Mouse (Mus musculus): ENCODE data around the gene Btg1. TPM values are rescaled to one million over a fixed set of nuclear protein-coding genes. Genes with fewer than 3 reads are reported as not detected.

Gene Btg1
- polyA plus RNA-seq, 1 experiment from 2014 or later: 48.8 TPM

- Histone ChIP-seq H3K4me3 (peak overlapping the region; percentile 93), H3K27ac (peak overlapping the region; percentile 90), H3K9me3 (replicated peaks) (no peaks in the 10 kb centered on the region), H3K4me1 (replicated peaks) (peaks cover 10% of the 10 kb centered on the region), H3K36me3 (no peaks in the 10 kb centered on the region), H3K27me3 (no peaks in the 10 kb centered on the region), H3K4me2 (peak overlapping the region; percentile 63), H3K9ac (peak overlapping the region; percentile 72)
- ATAC-seq (replicated peaks; ENCODE audit: insufficient number of reproducible peaks, insufficient read depth, low FRiP score, low read depth): peak; percentile 51
- 2% methylated on average over 24 of the region's 24 CpGs for WGBS
Observed at GRCm38 (mm10) chr10:96616001-96616708, 651 bp upstream of the Btg1 start.

DNA sequence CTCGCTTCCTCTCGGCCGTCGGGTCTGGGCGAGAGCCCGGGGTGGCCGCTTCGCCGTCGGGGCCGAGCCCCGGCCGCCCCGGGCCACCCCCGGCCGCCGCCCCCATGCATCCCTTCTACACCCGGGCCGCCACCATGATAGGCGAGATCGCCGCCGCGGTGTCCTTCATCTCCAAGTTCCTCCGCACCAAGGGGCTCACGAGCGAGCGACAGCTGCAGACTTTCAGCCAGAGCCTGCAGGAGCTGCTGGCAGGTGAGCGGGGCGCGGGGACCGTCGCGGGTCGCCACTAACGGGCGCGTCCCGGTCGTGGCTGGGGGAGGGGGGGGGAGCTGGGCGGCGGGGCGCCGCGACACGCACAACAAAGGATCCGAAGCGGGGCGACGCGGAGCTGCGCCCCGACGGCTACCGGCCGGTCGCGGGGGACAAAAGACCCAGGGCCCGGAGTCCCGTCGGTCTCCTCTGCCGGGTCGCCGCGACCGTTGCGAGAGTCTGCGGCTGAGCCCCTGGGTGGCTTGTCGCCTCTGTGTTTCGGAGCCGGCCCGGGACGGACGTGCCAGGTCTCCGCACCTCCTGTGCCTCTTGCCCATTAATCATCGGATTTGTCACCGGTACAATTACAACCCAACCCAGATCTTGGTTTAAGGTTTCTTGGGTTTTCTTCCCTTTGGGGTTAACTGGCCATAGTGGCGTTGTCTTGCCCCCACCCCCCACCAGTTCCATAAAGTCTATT is 580 bp downstream of the Btg1 start:
- peak; percentile 42 for ATAC-seq (replicated peaks; ENCODE audit: insufficient number of reproducible peaks, insufficient read depth, low FRiP score, low read depth)
- WGBS: under 1% methylated on average over 76 of the region's 78 CpGs

GRCm38 (mm10) chr10:96617951-96618575 is 1.3 kb downstream of the Btg1 start:
- peak overlapping the region; percentile 96 for H3K27ac ChIP-seq
- WGBS: under 1% methylated on average over 29 of the region's 29 CpGs
- peaks cover 25% of the 10 kb centered on the region for H3K4me1 ChIP-seq (replicated peaks)
- no peaks in the 10 kb centered on the region for H3K27me3 ChIP-seq
- peak overlapping the region; percentile 93 for H3K4me3 ChIP-seq
- H3K36me3 ChIP-seq: peaks cover 5% of the 10 kb centered on the region; the same call in 1 of the 2 replicates
- H3K9me3 ChIP-seq (replicated peaks): no peaks in the 10 kb centered on the region
- peak; percentile 27; the same call in 1 of the 2 replicates for ATAC-seq (replicated peaks; ENCODE audit: insufficient number of reproducible peaks, insufficient read depth, low FRiP score, low read depth)
- peak overlapping the region; percentile 98 for H3K9ac ChIP-seq
- H3K4me2 ChIP-seq: peak overlapping the region; percentile 59

More for the DNA sequence above, 580 bp downstream of the Btg1 start:
- Histone ChIP-seq H3K36me3 (peaks cover 5% of the 10 kb centered on the region; the same call in 1 of the 2 replicates), H3K9me3 (replicated peaks) (no peaks in the 10 kb centered on the region), H3K27ac (peak overlapping the region; percentile 96), H3K27me3 (no peaks in the 10 kb centered on the region), H3K4me2 (peak overlapping the region; percentile 59), H3K4me1 (replicated peaks) (peaks cover 21% of the 10 kb centered on the region), H3K4me3 (peak overlapping the region; percentile 93), H3K9ac (peak overlapping the region; percentile 98)

DNA sequence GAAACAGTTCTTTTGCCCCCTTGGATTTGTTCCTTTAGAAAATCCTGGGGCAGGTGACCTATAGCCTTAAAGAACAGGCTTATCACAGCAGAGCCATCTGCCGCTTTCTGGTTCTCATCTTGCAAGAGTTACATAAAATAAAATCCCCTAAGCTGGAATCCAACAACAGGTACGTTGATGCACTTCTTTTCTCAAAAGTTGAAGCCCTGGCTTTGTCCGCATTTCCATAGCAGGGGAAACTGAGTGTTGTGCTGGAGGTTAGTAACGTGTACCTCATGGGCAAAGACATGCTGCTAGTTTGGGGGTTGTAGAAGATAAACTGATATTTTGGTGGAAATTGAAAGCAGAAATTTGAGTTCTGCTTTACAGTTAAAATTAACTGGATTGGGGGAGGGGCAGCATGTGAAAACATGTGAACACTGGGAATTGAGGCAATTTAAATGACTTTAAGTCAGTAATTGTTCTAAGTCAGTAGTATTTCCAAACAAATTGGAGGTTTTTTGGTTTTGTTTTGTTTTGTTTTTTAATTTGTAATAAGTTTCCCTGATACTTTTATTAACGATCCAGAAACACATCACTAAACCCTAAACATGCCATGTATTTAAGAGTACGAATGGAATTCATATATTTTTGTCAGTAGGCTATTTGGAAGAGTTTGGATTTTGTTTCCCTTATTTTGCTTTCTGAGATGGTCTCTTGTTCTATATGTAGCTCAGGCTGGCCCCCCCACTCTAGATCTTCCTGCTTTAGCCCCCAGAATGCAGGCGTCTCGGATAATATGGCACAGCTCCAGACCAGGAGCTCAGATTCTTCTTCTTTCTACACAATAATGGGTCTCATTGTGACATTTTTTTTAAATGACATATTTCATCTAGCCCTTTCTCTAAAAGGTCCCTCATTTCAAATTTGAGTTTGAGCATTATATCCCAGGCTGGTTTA is 3.4 kb downstream of the Btg1 start:
- WGBS: 37% methylated on average over 8 of the region's 8 CpGs
- peaks cover 11% of the 10 kb centered on the region; the same call in 1 of the 2 replicates for H3K36me3 ChIP-seq
- no peaks in the 10 kb centered on the region for H3K9me3 ChIP-seq (replicated peaks)
- ATAC-seq (replicated peaks; ENCODE audit: insufficient number of reproducible peaks, insufficient read depth, low FRiP score, low read depth): no peak
- H3K4me1 ChIP-seq (replicated peaks): peaks cover 38% of the 10 kb centered on the region
- H3K27ac ChIP-seq: peak overlapping the region; percentile 50
- no peaks in the 10 kb centered on the region for H3K27me3 ChIP-seq
- peak overlapping the region; percentile 56 for H3K9ac ChIP-seq
- H3K4me2 ChIP-seq: peak overlapping the region; percentile 66
- peak overlapping the region; percentile 50 for H3K4me3 ChIP-seq

GRCm38 (mm10) chr10:96620890-96621271 is 4.1 kb downstream of the Btg1 start:
- Histone ChIP-seq H3K4me1 (replicated peaks) (peaks cover 45% of the 10 kb centered on the region), H3K36me3 (peaks cover 11% of the 10 kb centered on the region; the same call in 1 of the 2 replicates), H3K9me3 (replicated peaks) (no peaks in the 10 kb centered on the region), H3K27ac (peak overlapping the region; percentile 50), H3K27me3 (no peaks in the 10 kb centered on the region), H3K9ac (peak overlapping the region; percentile 38), H3K4me2 (peak overlapping the region; percentile 66), H3K4me3 (peak overlapping the region; percentile 50)
- no peak for ATAC-seq (replicated peaks; ENCODE audit: insufficient number of reproducible peaks, insufficient read depth, low FRiP score, low read depth)
- 22% methylated on average over 4 of the region's 4 CpGs for WGBS

DNA sequence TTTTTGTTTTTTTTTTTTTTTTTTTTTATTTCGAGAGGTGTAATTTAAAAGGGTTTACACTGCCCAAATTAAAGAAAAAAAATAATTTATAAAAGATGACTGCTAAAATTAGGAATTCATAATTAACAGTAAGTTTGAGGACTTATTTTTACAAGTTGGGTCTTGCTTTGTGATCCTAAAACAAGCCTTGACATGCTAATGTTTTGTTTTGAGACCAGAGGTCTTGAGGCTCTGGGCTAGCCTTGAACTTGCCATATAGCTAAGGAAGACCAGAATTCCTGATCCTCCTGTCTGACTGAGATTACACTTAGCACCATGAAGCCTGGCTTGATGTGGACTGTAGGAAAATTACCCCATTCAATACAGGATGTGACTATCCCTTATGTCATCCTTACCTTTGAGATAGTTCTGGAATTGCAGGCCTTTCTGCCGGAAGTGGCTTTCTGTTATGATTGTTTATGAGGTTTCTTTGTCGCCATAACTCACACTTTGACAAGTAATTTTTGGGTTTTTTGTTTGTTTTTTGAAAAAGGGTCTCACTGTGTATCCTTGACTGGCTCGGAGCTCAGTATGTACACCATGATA is 4.6 kb downstream of the Btg1 start:
- Histone ChIP-seq H3K27ac (peak overlapping the region; percentile 21; the same call in 1 of the 2 replicates), H3K36me3 (peaks cover 11% of the 10 kb centered on the region; the same call in 1 of the 2 replicates), H3K9ac (0 out of 2 replicates have a peak overlapping the region, but pooled peaks have one; percentile 29), H3K4me3 (peak overlapping the region; percentile 50), H3K4me2 (peak overlapping the region; percentile 66), H3K27me3 (no peaks in the 10 kb centered on the region), H3K4me1 (replicated peaks) (peaks cover 45% of the 10 kb centered on the region), H3K9me3 (replicated peaks) (no peaks in the 10 kb centered on the region)
- WGBS: 67% methylated on average over 4 of the region's 4 CpGs
- ATAC-seq (replicated peaks; ENCODE audit: insufficient number of reproducible peaks, insufficient read depth, low FRiP score, low read depth): no peak

- peak overlapping the region; percentile 21; the same call in 1 of the 2 replicates for H3K27ac ChIP-seq
- 79% methylated on average over 13 of the region's 13 CpGs for WGBS
- peaks cover 46% of the 10 kb centered on the region for H3K4me1 ChIP-seq (replicated peaks)
- H3K4me2 ChIP-seq: peak overlapping the region; percentile 54
- H3K27me3 ChIP-seq: no peaks in the 10 kb centered on the region
- peak overlapping the region; percentile 50 for H3K4me3 ChIP-seq
- ATAC-seq (replicated peaks; ENCODE audit: insufficient number of reproducible peaks, insufficient read depth, low FRiP score, low read depth): no peak
- H3K9ac ChIP-seq: 0 out of 2 replicates have a peak overlapping the region, but pooled peaks have one; percentile 29
- no peaks in the 10 kb centered on the region for H3K9me3 ChIP-seq (replicated peaks)
- H3K36me3 ChIP-seq: peaks cover 11% of the 10 kb centered on the region; the same call in 1 of the 2 replicates
Observed at GRCm38 (mm10) chr10:96621980-96622645, 5.3 kb downstream of the Btg1 start.

- ATAC-seq (replicated peaks; ENCODE audit: insufficient number of reproducible peaks, insufficient read depth, low FRiP score, low read depth): no peak
- H3K4me3 ChIP-seq: no peak overlapping the region
- peaks cover 46% of the 10 kb centered on the region for H3K4me1 ChIP-seq (replicated peaks)
- no peaks in the 10 kb centered on the region for H3K27me3 ChIP-seq
- no peak overlapping the region for H3K9ac ChIP-seq
- H3K27ac ChIP-seq: no peak overlapping the region
- H3K9me3 ChIP-seq (replicated peaks): no peaks in the 10 kb centered on the region
- H3K36me3 ChIP-seq: peaks cover 11% of the 10 kb centered on the region; the same call in 1 of the 2 replicates
- 81% methylated on average over 6 of the region's 6 CpGs for WGBS
- 0 out of 2 replicates have a peak overlapping the region, but pooled peaks have one; percentile 54 for H3K4me2 ChIP-seq
Observed at GRCm38 (mm10) chr10:96622761-96623632, 6.2 kb downstream of the Btg1 start.

DNA sequence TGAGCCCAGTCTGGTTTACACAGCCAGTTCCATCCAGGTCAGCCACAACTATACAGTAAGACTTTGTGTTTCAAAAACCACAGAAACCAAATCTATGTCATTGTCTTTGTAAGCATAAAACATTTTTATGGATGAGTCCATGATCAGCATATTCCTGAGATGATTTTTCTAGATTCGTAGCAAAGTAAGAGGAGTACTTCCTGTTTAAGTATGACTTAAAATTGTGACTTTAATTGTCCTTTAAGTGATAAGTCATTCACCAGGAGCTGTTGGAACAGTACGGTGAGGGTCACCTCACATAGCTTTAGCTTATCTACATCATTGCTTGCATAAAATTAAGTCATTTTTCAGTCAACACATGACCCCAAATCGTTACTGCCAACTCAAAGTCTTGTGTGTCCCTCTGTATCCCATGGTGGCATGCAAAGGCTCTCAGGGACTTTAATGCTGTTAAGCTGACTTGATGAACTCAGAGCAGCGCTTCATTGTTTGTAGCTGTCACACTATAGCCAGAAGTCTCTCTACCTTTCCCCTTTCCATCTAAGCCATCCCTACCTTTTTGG is 6.9 kb downstream of the Btg1 start:
- no peak overlapping the region for H3K9ac ChIP-seq
- no peaks in the 10 kb centered on the region for H3K9me3 ChIP-seq (replicated peaks)
- no peak overlapping the region for H3K4me3 ChIP-seq
- H3K27ac ChIP-seq: no peak overlapping the region
- no peaks in the 10 kb centered on the region for H3K27me3 ChIP-seq
- H3K4me2 ChIP-seq: no peak overlapping the region
- H3K36me3 ChIP-seq: peaks cover 11% of the 10 kb centered on the region; the same call in 1 of the 2 replicates
- no peak for ATAC-seq (replicated peaks; ENCODE audit: insufficient number of reproducible peaks, insufficient read depth, low FRiP score, low read depth)
- WGBS: 83% methylated on average over 4 of the region's 4 CpGs
- H3K4me1 ChIP-seq (replicated peaks): peaks cover 46% of the 10 kb centered on the region

All from heart, embryonic 15.5 days (tissue).